ENCODE assay signal across 11 mouse cellular contexts in genomic region chr3:84936252-84936651, GRCm38 (mm10).
DNase-seq lines count a peak whose midpoint lies in the region; ATAC-seq and TF ChIP-seq lines count a peak whose summit lies in the region.
"Had no signal": no experiment of that assay in that cellular context is flagged by ENCODE, and none has a peak within 500 bp of the region (broad histone marks: within the 10 kb centered on the region; RNA-seq: fewer than 3 reads in every experiment).

No protein-coding gene starts in this region.

- H3K9me3 ChIP-seq in liver, postnatal 0 days (ENCODE audit: low read length) = no peaks in the 10 kb centered on the region
- no peaks in the 10 kb centered on the region for H3K9me3 ChIP-seq in liver, embryonic 12.5 days (replicated peaks)
- H3K9me3 ChIP-seq: heart, embryonic 12.5 days had no signal

- in situ Hi-C loops in Patski (cut with MboI; ENCODE audit: low pct_unique_long_range_greater_than_20kb) = no loop called here

- ATAC-seq in frontal cortex, adult (ENCODE audit: low TSS enrichment) = peak; percentile 51
- ATAC-seq in liver, postnatal 0 days = no peak
- no peak for ATAC-seq in liver, embryonic 12.5 days
- ATAC-seq in Patski = peak; percentile 45

- no peak overlapping the region for H3K4me2 ChIP-seq in liver, postnatal 0 days (ENCODE audit: low read depth, low read length)
- no peak overlapping the region for H3K4me2 ChIP-seq in liver, embryonic 12.5 days
- H3K4me2 ChIP-seq: heart, embryonic 12.5 days had no signal

- H3K36me3 ChIP-seq in liver, postnatal 0 days (replicated peaks; ENCODE audit: insufficient read depth, low read length) = no peaks in the 10 kb centered on the region
- H3K36me3 ChIP-seq in liver, embryonic 12.5 days = no peaks in the 10 kb centered on the region
- H3K36me3 ChIP-seq: heart, embryonic 12.5 days had no signal

- POLR2A ChIA-PET in Patski (lab: Charles Lee) = no interaction called here

- no peak overlapping the region for H3K27ac ChIP-seq in liver, postnatal 0 days (ENCODE audit: low read depth)
- no peak overlapping the region for H3K27ac ChIP-seq in liver, embryonic 12.5 days

- H3K9ac ChIP-seq in liver, postnatal 0 days (replicated peaks) = no peak overlapping the region
- no peak overlapping the region for H3K9ac ChIP-seq in liver, embryonic 12.5 days
- H3K9ac ChIP-seq: heart, embryonic 12.5 days had no signal

- H3K4me1 ChIP-seq in liver, postnatal 0 days (ENCODE audit: insufficient read depth) = no peaks in the 10 kb centered on the region; the same call in 1 of the 2 replicates
- peaks cover 10% of the 10 kb centered on the region for H3K4me1 ChIP-seq in liver, embryonic 12.5 days

- H3K27me3 ChIP-seq in liver, postnatal 0 days (ENCODE audit: insufficient read depth, low read length) = no peaks in the 10 kb centered on the region
- no peaks in the 10 kb centered on the region for H3K27me3 ChIP-seq in liver, embryonic 12.5 days (replicated peaks)
- no peaks in the 10 kb centered on the region for H3K27me3 ChIP-seq in Patski
- H3K27me3 ChIP-seq: heart, embryonic 12.5 days had no signal

- 43% methylated on average over 2 of the region's 2 CpGs for WGBS in liver, postnatal 0 days (ENCODE audit: insufficient replicate concordance)
- WGBS in liver, embryonic 12.5 days (ENCODE audit: insufficient replicate concordance) = 58% methylated on average over 2 of the region's 2 CpGs

- no peak for TF ChIP-seq EP300 in liver, postnatal 0 days (IDR thresholded peaks at IDR 0.05; ENCODE audit: low read depth)

- CTCF ChIA-PET in Patski (lab: Charles Lee) = no interaction called here

- DNase-seq in frontal cortex, postnatal 10 days (ENCODE audit: low spot score in 2 of 2) = no peak
- DNase-seq in liver, postnatal 0 days = no peak
- no peak for DNase-seq in Patski (ENCODE audit: low read depth, low spot score)
- DNase-seq in naive thymus-derived CD4-positive, alpha-beta T cell, adult 2 months (ENCODE audit: low read depth) = peak; percentile 32
- DNase-seq in thymus, postnatal 25 days = no peak
- DNase-seq in gastrocnemius, adult 8-10 months (ENCODE audit: low spot score in 2 of 2) = no peak
- DNase-seq: kidney, adult 11 months; left cerebral cortex, postnatal 4 days had no signal

- H3K4me3 ChIP-seq in liver, postnatal 0 days (ENCODE audit: low read depth, low read length) = no peak overlapping the region
- H3K4me3 ChIP-seq in liver, embryonic 12.5 days = no peak overlapping the region
- H3K4me3 ChIP-seq: heart, embryonic 12.5 days had no signal

- peak; percentile 36; the same call in 1 of the 2 replicates for TF ChIP-seq CTCF in liver, postnatal 0 days (IDR thresholded peaks at IDR 0.05; ENCODE audit: low read depth)
- TF ChIP-seq CTCF in Patski (IDR thresholded peaks at IDR 0.05) = peak; percentile 60

Comparison
In these comparisons a context has a peak if more than half of its experiments do, and no peak if none do; other contexts are left out.
1. ATAC-seq: peak in frontal cortex, adult (single experiment) and Patski (single experiment); none in liver, postnatal 0 days (single experiment) and liver, embryonic 12.5 days (single experiment).